Mouse (Mus musculus) stomach, embryonic 14.5 days (tissue): ENCODE measurements around the gene Fam3c. TPM values are rescaled to one million over a fixed set of nuclear protein-coding genes. Genes with fewer than 3 reads are reported as not detected.

Experiments used
- ATAC-seq: fragments of 200-750 bp; cut with Nextera tagmentation; 2 replicates; pipeline ENCODE4 v1.8.0; 2017; ENCODE audit warnings: low read depth, moderate TSS enrichment; ENCODE audit not compliant: insufficient number of reproducible peaks, insufficient read depth, low FRiP score
- H3K27ac ChIP-seq: fragments of 300-500 bp; sonication (generic); 2 replicates; pipeline ENCODE4 v1.5.1; 2014; ENCODE audit warnings: mild to moderate bottlenecking, low read length, moderate library complexity, mixed read lengths
- H3K27me3 ChIP-seq: fragments of 300-500 bp; sonication (generic); 2 replicates; pipeline ENCODE4 v1.6.1; 2014; ENCODE audit warnings: low read length, control low read depth, mixed read lengths; ENCODE audit not compliant: control insufficient read depth, insufficient read depth
- H3K36me3 ChIP-seq: fragments of 300-500 bp; sonication (generic); 2 replicates; pipeline ENCODE4 v1.6.1; 2014; ENCODE audit warnings: mild to moderate bottlenecking, control low read depth, low read length, moderate library complexity, mixed read lengths; ENCODE audit not compliant: control insufficient read depth, insufficient read depth
- H3K4me1 ChIP-seq: fragments of 300-500 bp; sonication (generic); 2 replicates; pipeline ENCODE4 v1.6.1; 2014; ENCODE audit warnings: low read length, control low read depth, mixed read lengths; ENCODE audit not compliant: control insufficient read depth, insufficient read depth
- H3K4me2 ChIP-seq: fragments of 300-500 bp; sonication (generic); replicated peaks from 2 replicates; pipeline ENCODE4 v1.6.1; 2014; ENCODE audit warnings: low read depth, low read length, control low read depth
- H3K4me3 ChIP-seq: fragments of 300-500 bp; sonication (generic); 2 replicates; pipeline ENCODE4 v1.5.1; 2014; ENCODE audit warnings: low read depth, low read length, control low read depth
- H3K9ac ChIP-seq: fragments of 300-500 bp; sonication (generic); replicated peaks from 2 replicates; pipeline ENCODE4 v1.6.1; 2014; ENCODE audit warnings: low read depth, mild to moderate bottlenecking, control low read depth, low read length, moderate library complexity, mixed read lengths
- H3K9me3 ChIP-seq: fragments of 300-500 bp; sonication (generic); 2 replicates; pipeline ENCODE4 v1.6.1; 2016; ENCODE audit warnings: low read depth, low read length, control low read depth; ENCODE audit not compliant: control insufficient read depth
- WGBS: fragments of 180-500 bp; shearing (Covaris S2); extraction: QIAGEN DNeasy Blood & Tissue Kit; methylation state at CpG from one replicate; pipeline ENCODE4 v1.1.7; 2014; 5-methylcytosine and 5-hydroxymethylcytosine counted together
- polyA plus RNA-seq: library from polyadenylated mRNA; unstranded; fragments of >200 nt; fragmentation: Nextera tagmentation; extraction: Ambion mirVana; gene quantifications from 2 replicates; pipeline ENCODE4 v1.2.1, GENCODE M21; 2014

The Fam3c gene
- polyA plus RNA-seq, 1 experiment from 2014 or later, result 81.6 TPM

DNA sequence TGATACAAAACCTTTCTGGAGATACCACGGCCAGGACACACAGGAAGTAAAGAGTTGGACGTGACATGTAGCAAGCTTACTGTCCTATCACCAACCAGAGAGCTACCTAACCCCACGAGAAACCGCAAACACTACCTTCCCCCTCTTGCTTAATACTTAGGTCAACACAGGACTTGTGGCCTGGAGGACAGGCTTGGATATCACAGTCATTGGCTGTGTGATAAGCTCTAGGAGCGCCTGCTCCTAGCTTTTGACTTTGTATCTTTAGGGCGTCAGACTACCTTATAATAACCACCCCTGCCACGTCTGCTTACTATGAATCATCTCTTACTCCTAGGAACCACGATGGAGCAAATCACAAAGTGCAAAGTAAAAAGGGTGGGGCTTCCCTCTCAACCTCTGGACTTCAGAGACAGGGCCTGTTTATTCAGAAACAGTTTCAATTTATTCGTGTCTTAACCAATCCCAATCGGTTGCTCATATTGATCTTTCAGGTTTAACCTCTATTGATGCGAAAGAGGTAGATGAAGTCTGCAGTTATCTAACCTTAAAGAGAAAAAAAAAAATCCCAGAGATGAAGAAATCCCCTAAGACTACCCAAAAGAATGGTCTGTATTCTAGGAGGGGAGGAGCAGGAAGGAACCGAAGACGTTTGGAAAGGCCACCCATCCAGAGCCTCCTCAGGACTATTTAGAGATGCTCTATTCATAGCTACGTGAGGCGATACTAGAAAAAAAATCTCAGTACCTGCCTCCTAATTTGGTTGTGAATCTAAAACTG lies 16.1 kb downstream of the Fam3c start:
- no peak overlapping the region for H3K4me2 ChIP-seq
- H3K9ac ChIP-seq, result no peak overlapping the region
- H3K27ac ChIP-seq, result no peak overlapping the region
- H3K9me3 ChIP-seq, result no peaks in the 10 kb centered on the region
- H3K4me1 ChIP-seq, result peaks cover 2% of the 10 kb centered on the region; the same call in 1 of the 2 replicates
- no peak overlapping the region for H3K4me3 ChIP-seq
- H3K36me3 ChIP-seq, result peaks cover 3% of the 10 kb centered on the region; the same call in 1 of the 2 replicates
- WGBS, result 83% methylated on average over 15 of the region's 15 CpGs
- ATAC-seq, result peak; percentile 53; the same call in 1 of the 2 replicates
- no peaks in the 10 kb centered on the region for H3K27me3 ChIP-seq

GRCm38 (mm10) chr6:22332548-22332947 lies 23.5 kb downstream of the Fam3c start:
- no peak for ATAC-seq

GRCm38 (mm10) chr6:22330169-22330960 lies 25.7 kb downstream of the Fam3c start:
- no peak for ATAC-seq
- Histone ChIP-seq H3K9me3 (no peaks in the 10 kb centered on the region), H3K4me1 (no peaks in the 10 kb centered on the region), H3K9ac (no peak overlapping the region), H3K4me2 (no peak overlapping the region), H3K36me3 (peaks cover 2% of the 10 kb centered on the region; the same call in 1 of the 2 replicates), H3K27me3 (no peaks in the 10 kb centered on the region), H3K27ac (no peak overlapping the region), H3K4me3 (no peak overlapping the region)
- WGBS, result 83% methylated on average over 13 of the region's 13 CpGs

More at GRCm38 (mm10) chr6:22332548-22332947, 23.5 kb downstream of the Fam3c start:
- Histone ChIP-seq H3K9ac (no peak overlapping the region), H3K27me3 (no peaks in the 10 kb centered on the region), H3K4me3 (no peak overlapping the region), H3K4me2 (no peak overlapping the region), H3K4me1 (no peaks in the 10 kb centered on the region), H3K27ac (no peak overlapping the region), H3K9me3 (no peaks in the 10 kb centered on the region), H3K36me3 (peaks cover 2% of the 10 kb centered on the region; the same call in 1 of the 2 replicates)
- WGBS, result 81% methylated on average over 2 of the region's 2 CpGs

GRCm38 (mm10) chr6:22327931-22328330 lies 28.1 kb downstream of the Fam3c start:
- H3K27ac ChIP-seq, result no peak overlapping the region
- no peak overlapping the region for H3K4me3 ChIP-seq
- no peaks in the 10 kb centered on the region for H3K36me3 ChIP-seq
- no peaks in the 10 kb centered on the region for H3K4me1 ChIP-seq
- WGBS, result 67% methylated on average over 8 of the region's 8 CpGs
- H3K27me3 ChIP-seq, result no peaks in the 10 kb centered on the region
- no peak overlapping the region for H3K9ac ChIP-seq
- no peaks in the 10 kb centered on the region for H3K9me3 ChIP-seq
- ATAC-seq, result no peak
- H3K4me2 ChIP-seq, result no peak overlapping the region

- Histone ChIP-seq H3K36me3 (no peaks in the 10 kb centered on the region), H3K27me3 (no peaks in the 10 kb centered on the region), H3K4me3 (no peak overlapping the region), H3K4me1 (no peaks in the 10 kb centered on the region), H3K9ac (no peak overlapping the region), H3K4me2 (no peak overlapping the region), H3K9me3 (no peaks in the 10 kb centered on the region), H3K27ac (no peak overlapping the region)
- ATAC-seq, result no peak
- 35% methylated on average over 4 of the region's 4 CpGs for WGBS
Measured at GRCm38 (mm10) chr6:22327091-22327490, 29.0 kb downstream of the Fam3c start.

DNA sequence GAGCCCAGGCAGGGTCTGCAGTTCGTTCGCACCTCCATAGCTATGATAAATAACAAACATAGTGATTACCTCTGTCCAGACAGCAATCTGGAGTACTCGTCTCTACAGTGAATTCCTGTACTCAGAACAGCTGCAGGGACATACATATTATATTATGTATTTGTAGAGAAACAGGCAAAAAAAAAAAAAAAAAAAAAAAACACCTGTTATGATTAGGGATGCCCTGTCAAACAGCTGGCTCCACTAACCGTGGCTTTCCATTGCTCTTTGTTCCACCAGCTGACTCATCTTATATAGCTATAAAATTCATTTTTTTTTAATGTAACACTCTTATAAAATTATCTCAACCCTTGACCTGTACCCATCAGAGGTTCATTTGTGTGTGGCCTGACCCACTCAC lies 29.8 kb downstream of the Fam3c start:
- Histone ChIP-seq H3K4me3 (no peak overlapping the region), H3K9ac (no peak overlapping the region), H3K27ac (no peak overlapping the region), H3K4me1 (no peaks in the 10 kb centered on the region), H3K4me2 (no peak overlapping the region), H3K9me3 (no peaks in the 10 kb centered on the region), H3K36me3 (0 out of 2 replicates have a peak, but pooled peaks cover 2% of the 10 kb centered on the region), H3K27me3 (no peaks in the 10 kb centered on the region)
- 75% methylated on average over 4 of the region's 4 CpGs for WGBS
- ATAC-seq, result no peak

DNA sequence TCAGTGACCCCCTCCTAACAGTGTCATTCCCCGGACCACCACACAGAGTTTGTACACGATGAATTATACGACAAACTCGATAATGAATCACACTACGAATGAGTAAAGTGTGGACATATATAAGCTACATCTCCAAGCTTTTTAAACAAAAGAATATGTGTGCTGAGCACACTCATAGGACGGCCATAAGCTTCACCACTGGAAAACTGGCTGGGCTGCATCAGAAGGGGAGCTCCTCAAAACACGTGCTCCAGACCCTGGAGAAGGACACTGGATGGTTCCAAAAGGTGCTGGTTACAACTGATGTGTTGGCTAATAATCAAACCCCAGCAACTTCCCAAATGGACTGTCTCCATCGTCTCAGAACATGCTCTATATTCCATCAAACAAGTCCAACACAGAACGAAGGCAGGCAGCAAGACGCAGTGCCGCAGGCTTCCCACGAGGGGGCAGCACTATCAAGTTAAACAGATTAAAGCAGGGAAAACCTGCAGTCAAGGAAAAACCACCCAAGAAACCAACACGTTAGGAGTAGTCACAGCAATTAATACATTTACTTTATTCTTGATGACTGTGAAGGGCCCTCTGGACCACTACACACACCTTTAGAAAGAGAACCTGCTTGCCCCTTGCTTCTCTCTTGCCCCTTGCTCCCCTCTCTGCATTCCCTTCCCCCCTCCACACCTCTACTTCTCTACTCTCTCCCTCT lies 30.5 kb downstream of the Fam3c start:
- no peak overlapping the region for H3K4me3 ChIP-seq
- H3K4me1 ChIP-seq, result peaks cover 2% of the 10 kb centered on the region; the same call in 1 of the 2 replicates
- H3K9me3 ChIP-seq, result no peaks in the 10 kb centered on the region
- H3K4me2 ChIP-seq, result no peak overlapping the region
- no peak overlapping the region for H3K27ac ChIP-seq
- no peaks in the 10 kb centered on the region for H3K27me3 ChIP-seq
- 0 out of 2 replicates have a peak, but pooled peaks have one; percentile 51 for ATAC-seq
- no peak overlapping the region for H3K9ac ChIP-seq
- 55% methylated on average over 13 of the region's 13 CpGs for WGBS
- H3K36me3 ChIP-seq, result peaks cover 7% of the 10 kb centered on the region

- ATAC-seq, result no peak
- Histone ChIP-seq H3K36me3 (no peaks in the 10 kb centered on the region), H3K4me2 (peak overlapping the region; percentile 39), H3K9me3 (no peaks in the 10 kb centered on the region), H3K27ac (peak overlapping the region; percentile 80), H3K4me3 (peak overlapping the region; percentile 25), H3K9ac (0 out of 2 replicates have a peak overlapping the region, but pooled peaks have one; percentile 2), H3K27me3 (no peaks in the 10 kb centered on the region), H3K4me1 (peaks cover 14% of the 10 kb centered on the region; the same call in 1 of the 2 replicates)
- WGBS, result 43% methylated on average over 14 of the region's 14 CpGs
Measured at GRCm38 (mm10) chr6:22298059-22298458, 58.0 kb downstream of the Fam3c start.
